Mouse (Mus musculus) cerebellum, adult 9-11 months (tissue): ENCODE measurements at regions not wholly inside any gene's neighbourhood (a gene's known extent, or its start where the extent isn't known, plus 50 kb on each side); places are given as distances from the start of the nearest gene placed in this dataset.

Source experiments
- DNase-seq: peaks from one replicate; pipeline ENCODE4 v3.0.0; 2022

- DNase-seq: no peak
Measured at GRCm38 (mm10) chr2:75461019-75461418, 198.0 kb upstream of the Hnrnpa3 start.

GRCm38 (mm10) chr2:75461421-75461991 lies 197.6 kb upstream of the Hnrnpa3 start:
- DNase-seq: no peak

GRCm38 (mm10) chr2:75462030-75462671 lies 196.9 kb upstream of the Hnrnpa3 start:
- DNase-seq: no peak

GRCm38 (mm10) chr2:75463091-75463490 lies 196.0 kb upstream of the Hnrnpa3 start:
- DNase-seq: no peak

- no peak for DNase-seq
Measured at GRCm38 (mm10) chr2:75464429-75464828, 194.6 kb upstream of the Hnrnpa3 start.

GRCm38 (mm10) chr2:75468851-75469250 lies 190.2 kb upstream of the Hnrnpa3 start:
- no peak for DNase-seq

- DNase-seq: no peak
Measured at GRCm38 (mm10) chr2:75469958-75470687, 188.9 kb upstream of the Hnrnpa3 start.

GRCm38 (mm10) chr2:75470688-75471054 lies 188.4 kb upstream of the Hnrnpa3 start:
- no peak for DNase-seq

- no peak for DNase-seq
Measured at GRCm38 (mm10) chr2:75472489-75472888, 186.6 kb upstream of the Hnrnpa3 start.

- no peak for DNase-seq
Measured at GRCm38 (mm10) chr2:75474509-75474908, 184.6 kb upstream of the Hnrnpa3 start.

GRCm38 (mm10) chr2:75476350-75476749 lies 182.7 kb upstream of the Hnrnpa3 start:
- DNase-seq: no peak

- DNase-seq: no peak
Measured at GRCm38 (mm10) chr2:75477076-75477475, 182.0 kb upstream of the Hnrnpa3 start.

- no peak for DNase-seq
Measured at GRCm38 (mm10) chr2:75479546-75479945, 179.5 kb upstream of the Hnrnpa3 start.

- DNase-seq: no peak
Measured at GRCm38 (mm10) chr2:75481863-75482262, 177.2 kb upstream of the Hnrnpa3 start.

GRCm38 (mm10) chr2:75482484-75482883 lies 176.6 kb upstream of the Hnrnpa3 start:
- no peak for DNase-seq

GRCm38 (mm10) chr2:75484951-75485350 lies 174.1 kb upstream of the Hnrnpa3 start:
- DNase-seq: no peak

GRCm38 (mm10) chr2:75491150-75491549 lies 167.9 kb upstream of the Hnrnpa3 start:
- DNase-seq: no peak

GRCm38 (mm10) chr2:75491789-75492500 lies 167.1 kb upstream of the Hnrnpa3 start:
- no peak for DNase-seq

- DNase-seq: no peak
Measured at GRCm38 (mm10) chr2:75492501-75492898, 166.6 kb upstream of the Hnrnpa3 start.

- no peak for DNase-seq
Measured at GRCm38 (mm10) chr2:75496606-75497240, 162.3 kb upstream of the Hnrnpa3 start.

- DNase-seq: no peak
Measured at GRCm38 (mm10) chr2:75510223-75510622, 148.8 kb upstream of the Hnrnpa3 start.

- DNase-seq: no peak
Measured at GRCm38 (mm10) chr2:75512422-75513170, 146.5 kb upstream of the Hnrnpa3 start.
